Mouse (Mus musculus): ENCODE measurements at regions not wholly inside any gene's neighbourhood (a gene's known extent, or its start where the extent isn't known, plus 50 kb on each side); places are given as distances from the start of the nearest gene placed in this dataset.

- H3K4me1 ChIP-seq: no peaks in the 10 kb centered on the region
- H3K27me3 ChIP-seq (replicated peaks): no peaks in the 10 kb centered on the region
- H3K36me3 ChIP-seq (replicated peaks; ENCODE audit: low read length): no peaks in the 10 kb centered on the region
- peaks cover 49% of the 10 kb centered on the region for H3K9me3 ChIP-seq
- TF ChIP-seq FLI1 (IDR thresholded peaks at IDR 0.05; ENCODE audit: low read length): no peak
- TF ChIP-seq GATA1 (IDR thresholded peaks at IDR 0.05; ENCODE audit: borderline replicate concordance, low read length): no peak
- no peak overlapping the region for H3K4me3 ChIP-seq (replicated peaks)
Measured at GRCm38 (mm10) chr12:106764516-106764915, 723.9 kb upstream of the 3110018I06Rik start.

GRCm38 (mm10) chr12:106773536-106773935 is 714.9 kb upstream of the 3110018I06Rik start:
- TF ChIP-seq GATA1 (IDR thresholded peaks at IDR 0.05; ENCODE audit: borderline replicate concordance, low read length) (no peak), FLI1 (IDR thresholded peaks at IDR 0.05; ENCODE audit: low read length) (no peak)
- Histone ChIP-seq H3K36me3 (replicated peaks; ENCODE audit: low read length) (no peaks in the 10 kb centered on the region), H3K4me1 (no peaks in the 10 kb centered on the region), H3K4me3 (replicated peaks) (no peak overlapping the region), H3K27me3 (replicated peaks) (no peaks in the 10 kb centered on the region), H3K9me3 (peaks cover 77% of the 10 kb centered on the region)

DNA sequence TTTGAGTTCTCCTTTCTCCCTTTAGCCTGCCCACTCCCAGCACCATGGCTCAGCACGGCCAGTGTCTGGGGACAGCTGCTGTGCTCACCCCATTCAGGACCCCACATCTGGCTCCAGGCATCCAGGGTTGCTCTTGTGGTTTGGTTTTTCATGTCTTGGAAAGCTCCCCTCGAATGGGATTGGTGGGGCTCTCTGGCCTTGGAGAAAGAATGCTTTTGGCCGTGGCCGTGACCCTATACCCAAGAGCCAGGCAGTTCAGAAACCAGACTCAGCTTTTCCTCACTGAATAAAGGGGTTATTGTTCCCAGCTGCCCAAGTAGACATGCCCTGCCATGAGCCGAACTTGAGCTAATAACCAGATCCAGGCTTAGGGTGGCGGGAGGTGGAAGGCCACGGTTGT is 691.8 kb upstream of the 3110018I06Rik start:
- H3K27me3 ChIP-seq (replicated peaks): no peaks in the 10 kb centered on the region
- peaks cover 89% of the 10 kb centered on the region for H3K9me3 ChIP-seq
- TF ChIP-seq GATA1 (IDR thresholded peaks at IDR 0.05; ENCODE audit: borderline replicate concordance, low read length) (no peak), FLI1 (IDR thresholded peaks at IDR 0.05; ENCODE audit: low read length) (no peak)
- no peak overlapping the region for H3K4me3 ChIP-seq (replicated peaks)
- H3K36me3 ChIP-seq (replicated peaks; ENCODE audit: low read length): no peaks in the 10 kb centered on the region
- no peaks in the 10 kb centered on the region for H3K4me1 ChIP-seq

DNA sequence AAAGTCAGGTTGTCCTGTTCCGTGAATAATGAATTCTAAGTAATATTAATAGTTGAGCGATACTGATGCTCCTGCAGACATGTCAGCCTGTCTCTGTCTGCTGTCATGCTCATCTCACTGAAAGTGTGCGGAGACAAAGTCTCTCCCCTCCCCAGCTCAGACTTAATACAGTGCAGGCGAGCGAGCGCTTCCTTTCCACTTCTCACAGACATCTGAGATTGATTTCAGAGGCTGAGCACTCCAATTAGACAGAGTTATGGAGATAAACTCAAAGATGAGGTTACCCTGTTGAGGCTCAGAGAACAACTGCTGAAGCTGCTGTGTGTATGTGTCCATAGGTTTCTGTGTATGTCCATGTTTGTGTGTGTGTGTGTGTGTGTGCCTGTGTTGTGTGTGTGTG is 668.7 kb upstream of the 3110018I06Rik start:
- Histone ChIP-seq H3K4me3 (replicated peaks) (no peak overlapping the region), H3K27me3 (replicated peaks) (no peaks in the 10 kb centered on the region), H3K9me3 (peaks cover 79% of the 10 kb centered on the region), H3K36me3 (replicated peaks; ENCODE audit: low read length) (no peaks in the 10 kb centered on the region), H3K4me1 (no peaks in the 10 kb centered on the region)
- TF ChIP-seq GATA1 (IDR thresholded peaks at IDR 0.05; ENCODE audit: borderline replicate concordance, low read length): no peak

- TF ChIP-seq FLI1 (IDR thresholded peaks at IDR 0.05; ENCODE audit: low read length) (no peak), GATA1 (IDR thresholded peaks at IDR 0.05; ENCODE audit: borderline replicate concordance, low read length) (no peak)
- Histone ChIP-seq H3K9me3 (peaks cover 66% of the 10 kb centered on the region), H3K36me3 (replicated peaks; ENCODE audit: low read length) (no peaks in the 10 kb centered on the region), H3K4me1 (no peaks in the 10 kb centered on the region), H3K4me3 (replicated peaks) (peak overlapping the region; percentile 39), H3K27me3 (replicated peaks) (no peaks in the 10 kb centered on the region)
Measured at GRCm38 (mm10) chr12:106822311-106822710, 666.1 kb upstream of the 3110018I06Rik start.

- Histone ChIP-seq H3K36me3 (replicated peaks; ENCODE audit: low read length) (no peaks in the 10 kb centered on the region), H3K4me1 (no peaks in the 10 kb centered on the region), H3K4me3 (replicated peaks) (no peak overlapping the region), H3K9me3 (peaks cover 67% of the 10 kb centered on the region), H3K27me3 (replicated peaks) (no peaks in the 10 kb centered on the region)
- no peak for TF ChIP-seq GATA1 (IDR thresholded peaks at IDR 0.05; ENCODE audit: borderline replicate concordance, low read length)
- no peak for TF ChIP-seq FLI1 (IDR thresholded peaks at IDR 0.05; ENCODE audit: low read length)
Measured at GRCm38 (mm10) chr12:106828542-106828941, 659.9 kb upstream of the 3110018I06Rik start.

DNA sequence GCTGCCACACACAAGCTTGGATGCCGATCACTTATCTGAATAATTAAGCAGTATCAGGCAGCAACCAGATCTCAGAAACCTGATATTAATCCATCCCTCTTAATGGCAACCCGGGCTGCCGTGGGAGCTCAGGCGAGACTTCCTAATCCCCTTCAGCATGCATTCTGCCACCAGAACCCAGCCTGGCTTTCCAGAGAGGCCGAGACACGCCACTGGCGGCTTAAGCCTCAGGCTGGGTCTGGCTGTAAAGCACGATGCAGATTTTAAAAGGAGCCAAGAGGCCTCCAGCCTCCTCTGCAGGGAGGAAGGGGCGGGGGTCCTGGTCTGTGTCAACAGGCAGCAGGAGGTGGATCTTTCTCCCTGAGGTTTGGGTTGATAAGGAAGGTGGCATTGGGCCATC is 659.1 kb upstream of the 3110018I06Rik start:
- no peak for TF ChIP-seq GATA1 (IDR thresholded peaks at IDR 0.05; ENCODE audit: borderline replicate concordance, low read length)
- TF ChIP-seq FLI1 (IDR thresholded peaks at IDR 0.05; ENCODE audit: low read length): no peak
- Histone ChIP-seq H3K4me1 (no peaks in the 10 kb centered on the region), H3K4me3 (replicated peaks) (no peak overlapping the region), H3K9me3 (peaks cover 74% of the 10 kb centered on the region), H3K36me3 (replicated peaks; ENCODE audit: low read length) (no peaks in the 10 kb centered on the region), H3K27me3 (replicated peaks) (no peaks in the 10 kb centered on the region)

DNA sequence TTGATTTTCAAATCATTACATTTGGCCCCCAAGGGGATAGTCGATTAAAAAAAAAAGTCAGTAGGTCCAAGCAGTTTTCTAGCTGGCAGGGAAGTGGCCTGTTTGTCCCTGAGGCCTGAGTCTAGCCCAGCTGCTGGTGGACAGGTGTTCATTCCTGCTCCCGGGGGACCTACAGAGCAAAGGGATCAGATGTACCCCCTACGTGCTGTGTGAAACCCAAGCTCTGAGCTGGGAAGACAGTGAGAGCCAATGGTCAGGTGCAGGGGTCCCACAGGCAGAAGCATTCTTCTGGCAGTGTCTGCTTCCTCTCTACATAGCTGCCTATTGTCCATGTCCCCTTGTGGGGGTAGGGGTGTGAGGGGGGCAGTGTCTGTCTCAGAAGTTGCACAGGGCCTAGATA is 653.2 kb upstream of the 3110018I06Rik start:
- Histone ChIP-seq H3K36me3 (replicated peaks; ENCODE audit: low read length) (no peaks in the 10 kb centered on the region), H3K4me1 (no peaks in the 10 kb centered on the region), H3K9me3 (peaks cover 83% of the 10 kb centered on the region), H3K4me3 (replicated peaks) (no peak overlapping the region), H3K27me3 (replicated peaks) (no peaks in the 10 kb centered on the region)
- TF ChIP-seq FLI1 (IDR thresholded peaks at IDR 0.05; ENCODE audit: low read length): no peak
- TF ChIP-seq GATA1 (IDR thresholded peaks at IDR 0.05; ENCODE audit: borderline replicate concordance, low read length): no peak

DNA sequence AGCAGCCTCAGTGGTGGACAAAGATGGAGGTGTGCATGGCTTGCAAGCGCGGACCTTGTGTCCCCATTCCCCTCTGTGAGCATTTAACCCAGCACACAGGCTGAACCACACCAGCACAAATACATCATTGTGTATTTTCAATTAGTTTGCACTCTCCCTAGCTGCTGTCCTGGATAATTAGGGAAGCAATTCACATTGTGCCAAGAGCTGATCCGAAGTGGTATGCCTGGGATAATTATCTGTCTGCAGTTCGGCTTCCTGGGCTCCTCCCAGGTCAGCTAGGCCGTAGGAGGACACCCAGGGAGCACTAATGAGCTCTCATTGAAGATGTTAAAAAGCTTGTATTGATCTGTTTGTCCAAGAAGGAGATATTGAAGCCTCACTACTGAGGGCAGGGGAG is 648.8 kb upstream of the 3110018I06Rik start:
- Histone ChIP-seq H3K27me3 (replicated peaks) (no peaks in the 10 kb centered on the region), H3K9me3 (peaks cover 80% of the 10 kb centered on the region), H3K4me1 (no peaks in the 10 kb centered on the region), H3K36me3 (replicated peaks; ENCODE audit: low read length) (no peaks in the 10 kb centered on the region), H3K4me3 (replicated peaks) (no peak overlapping the region)
- TF ChIP-seq GATA1 (IDR thresholded peaks at IDR 0.05; ENCODE audit: borderline replicate concordance, low read length) (no peak), FLI1 (IDR thresholded peaks at IDR 0.05; ENCODE audit: low read length) (no peak)

DNA sequence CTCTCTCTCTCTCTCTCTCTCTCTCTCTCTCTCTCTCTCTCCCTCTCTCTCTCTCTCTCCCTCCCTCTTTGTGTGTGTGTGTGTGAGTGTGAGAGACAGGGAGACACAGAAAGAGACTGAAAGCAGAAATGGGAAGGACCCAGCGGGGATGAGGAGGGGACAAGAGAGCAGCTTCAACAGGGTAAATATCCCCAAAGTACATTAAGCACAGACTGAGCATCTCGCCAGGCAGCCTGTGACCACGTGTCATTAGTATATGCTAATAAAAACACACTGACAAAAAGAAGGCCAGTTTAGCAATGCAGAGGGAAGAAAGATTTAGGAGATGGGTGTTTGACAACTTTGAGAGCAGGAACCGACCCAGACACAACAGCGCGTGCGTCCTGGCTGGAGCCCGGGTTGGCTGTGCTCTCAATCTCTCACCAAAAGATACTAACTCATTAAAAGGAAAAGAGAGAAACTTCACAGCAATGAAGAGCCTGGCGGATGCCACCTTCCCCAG is 648.2 kb upstream of the 3110018I06Rik start:
- Histone ChIP-seq H3K4me1 (no peaks in the 10 kb centered on the region), H3K4me3 (replicated peaks) (no peak overlapping the region), H3K27me3 (replicated peaks) (no peaks in the 10 kb centered on the region), H3K9me3 (peaks cover 80% of the 10 kb centered on the region), H3K36me3 (replicated peaks; ENCODE audit: low read length) (no peaks in the 10 kb centered on the region)
- TF ChIP-seq GATA1 (IDR thresholded peaks at IDR 0.05; ENCODE audit: borderline replicate concordance, low read length): no peak
- no peak for TF ChIP-seq FLI1 (IDR thresholded peaks at IDR 0.05; ENCODE audit: low read length)

DNA sequence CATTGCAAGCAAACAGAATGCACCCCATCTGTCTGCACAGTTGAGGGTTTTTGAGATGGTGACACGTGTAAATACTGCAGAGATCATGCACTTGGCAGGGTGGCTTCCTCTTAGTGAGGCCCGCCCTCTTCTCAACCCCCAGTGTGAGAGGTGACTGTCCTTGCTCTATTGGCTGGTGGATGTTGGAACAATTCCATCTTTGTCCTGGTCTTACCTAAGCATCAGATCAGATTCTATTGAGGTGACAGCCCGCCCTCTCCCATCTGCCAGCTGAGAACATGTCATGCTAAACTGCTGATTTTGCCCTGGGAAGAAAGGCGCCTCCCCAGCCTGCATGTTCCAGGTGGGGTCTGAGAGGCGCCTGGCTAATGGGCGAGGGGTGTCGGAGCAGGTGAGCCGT is 646.4 kb upstream of the 3110018I06Rik start:
- Histone ChIP-seq H3K4me3 (replicated peaks) (no peak overlapping the region), H3K9me3 (peaks cover 82% of the 10 kb centered on the region), H3K36me3 (replicated peaks; ENCODE audit: low read length) (no peaks in the 10 kb centered on the region), H3K27me3 (replicated peaks) (no peaks in the 10 kb centered on the region), H3K4me1 (no peaks in the 10 kb centered on the region)
- no peak for TF ChIP-seq FLI1 (IDR thresholded peaks at IDR 0.05; ENCODE audit: low read length)
- TF ChIP-seq GATA1 (IDR thresholded peaks at IDR 0.05; ENCODE audit: borderline replicate concordance, low read length): no peak
